Mouse (Mus musculus): ENCODE data around the gene Gm3286.
"Not testable (repeated sequence)": the region's sequence is repeated elsewhere in the genome, so short reads cannot be mapped to it uniquely, and the experiment has no call there.

The Gm3286 gene

GRCm38 (mm10) chr5:95510458-95510857 lies at the start of gene Gm3286:
Gene Gm3286 (plus strand): TSS chr5:95510758.
- DNase-seq (ENCODE audit: low read depth, low spot score) = not testable (repeated sequence)

Measured in 3T3-L1 (cell line).